ENCODE assay signal across 8 mouse cellular contexts in genomic region chr11:53769760-53770124, GRCm38 (mm10). TPM values are rescaled to one million over a fixed set of nuclear protein-coding genes. Genes with fewer than 3 reads are reported as not detected.
DNase-seq lines count a peak whose midpoint lies in the region; ATAC-seq and TF ChIP-seq lines count a peak whose summit lies in the region.

Irf1 (plus strand) TSS chr11:53770014.

- H3K4me2 ChIP-seq in lung, embryonic 14.5 days: peak within 1 kb of the TSS; percentile 87

- 0 out of 2 replicates have a peak, but pooled peaks cover under 1% of the 10 kb centered on the region for H3K4me1 ChIP-seq in lung, embryonic 14.5 days (ENCODE audit: insufficient read depth)

- H3K27me3 ChIP-seq in lung, embryonic 14.5 days (ENCODE audit: insufficient read depth, low read length): no peaks in the 10 kb centered on the region

- peak within 1 kb of the TSS; percentile 73 for H3K27ac ChIP-seq in lung, embryonic 14.5 days (ENCODE audit: low read depth)

- under 1% methylated on average over 40 of the region's 40 CpGs for WGBS in lung, embryonic 14.5 days

- H3K9ac ChIP-seq in lung, embryonic 14.5 days: peak within 1 kb of the TSS; percentile 71

- H3K36me3 ChIP-seq in lung, embryonic 14.5 days (ENCODE audit: insufficient read depth): peaks cover 18% of the 10 kb centered on the region

- H3K4me3 ChIP-seq in lung, embryonic 14.5 days (ENCODE audit: low read depth, low read length): peak within 1 kb of the TSS; percentile 71

- ATAC-seq in lung, embryonic 14.5 days (ENCODE audit: insufficient read depth): peak; percentile 95
- ATAC-seq in neutrophil, adult 5-6 weeks (ENCODE audit: extremely low read depth, insufficient number of reproducible peaks, low FRiP score, poor library complexity, severe bottlenecking): peak; percentile 80

- DNase-seq in MEL-GATA-1-ER (ENCODE audit: extremely low read depth, low read depth): peak; percentile 81
- DNase-seq in cerebellum, adult 8-10 months: peak; percentile 50
- DNase-seq in forelimb bud, embryonic 11.5 days (ENCODE audit: low read depth, low spot score): peak; percentile 82
- peak; percentile 95 for DNase-seq in heart, postnatal 4 days
- DNase-seq in layer of hippocampus, adult 8-10 months (ENCODE audit: low spot score in 2 of 2): peak; percentile 75 to 79
- peak; percentile 95 for DNase-seq in lung, embryonic 14.5 days
- peak; percentile 96 to 97 for DNase-seq in thymus, adult 18-20 months

- TF ChIP-seq CTCF in lung, embryonic 14.5 days (IDR thresholded peaks at IDR 0.05; ENCODE audit: low read depth): no peak

- H3K9me3 ChIP-seq in lung, embryonic 14.5 days (ENCODE audit: low read depth, low read length): no peaks in the 10 kb centered on the region

RNA-seq across cellular contexts. Expression of gene Irf1, which starts in this region (rescaled TPM):
- total RNA-seq in heart, postnatal 4 days (2021): 10 to 100 TPM; 11.8 to 12.2 TPM
- total RNA-seq in layer of hippocampus, adult 8-10 months (2022): 10 to 100 TPM in 3 of 4 experiments, 1 to 10 TPM in 1; 9.7 to 12.9 (median 11.0) TPM
- polyA plus RNA-seq in lung, embryonic 14.5 days (2014; fragmentation: Nextera tagmentation; extraction: Ambion mirVana): 17.3 and 17.9 TPM in 2 replicates
- 358 and 383 TPM in 2 replicates for total RNA-seq in neutrophil, adult 5-6 weeks (2017)

Comparison
In these comparisons a context has a peak if more than half of its experiments do, and no peak if none do; other contexts are left out.
1. Peak in every context shown above with its lines: DNase-seq, ATAC-seq, H3K4me3 ChIP-seq and H3K27ac ChIP-seq.
2. RNA of gene Irf1 (total RNA-seq): 358 to 383 TPM in neutrophil, adult 5-6 weeks; 11.8 to 12.2 TPM in heart, postnatal 4 days and 9.7 to 12.9 TPM in layer of hippocampus, adult 8-10 months; every median in the first group is over 10 times any median in the second.